Mouse (Mus musculus) ES-E14 (cell line): ENCODE measurements at regions not wholly inside any gene's neighbourhood (a gene's known extent, or its start where the extent isn't known, plus 50 kb on each side); places are given as distances from the start of the nearest gene placed in this dataset.

Experiments
- CHD2 ChIP-seq: IDR thresholded peaks from 2 replicates; pipeline ENCODE4 v1.6.1; 2014; ENCODE audit warnings: mild to moderate bottlenecking, low read depth, low read length, inconsistent platforms
- HCFC1 ChIP-seq: IDR thresholded peaks from 2 replicates; pipeline ENCODE4 v1.6.1; 2012; ENCODE audit warnings: low read length, inconsistent platforms, borderline replicate concordance; ENCODE audit not compliant: insufficient read depth
- ZC3H11A ChIP-seq: IDR thresholded peaks from 2 replicates; pipeline ENCODE4 v1.6.1; 2012; ENCODE audit warnings: low read depth, mild to moderate bottlenecking, inconsistent platforms, low read length, borderline replicate concordance

DNA sequence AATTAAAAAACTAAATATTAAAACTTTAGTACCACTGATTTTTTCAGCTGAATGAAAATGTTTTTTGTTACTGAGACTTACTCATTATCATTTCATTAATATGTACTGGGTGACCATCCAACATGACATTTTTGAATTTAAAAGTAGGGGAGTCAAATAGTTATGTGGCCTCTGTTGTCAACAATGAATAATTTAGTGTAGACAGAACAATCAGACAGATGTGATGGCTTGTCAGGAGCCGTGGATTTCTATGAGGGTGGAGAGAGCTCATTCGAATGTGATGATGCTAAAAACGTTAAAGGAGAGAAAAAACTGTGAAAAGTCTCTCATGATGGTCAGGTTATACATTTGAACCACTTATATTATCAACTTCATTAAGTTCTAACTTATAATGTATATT lies 346.8 kb downstream of the 1190002N15Rik start:
- TF ChIP-seq CHD2, result no peak
- no peak for TF ChIP-seq HCFC1
- TF ChIP-seq ZC3H11A, result no peak
